Mouse (Mus musculus) midbrain, embryonic 16.5 days (tissue): ENCODE measurements around the gene Kynu. TPM values are rescaled to one million over a fixed set of nuclear protein-coding genes. Genes with fewer than 3 reads are reported as not detected.
A peak's percentile ranks its signal among the peaks of the same experiment; 100 is the strongest.

Experiments used
- ATAC-seq: fragments of 200-750 bp; cut with Nextera tagmentation; 2 replicates; pipeline ENCODE4 v1.8.0; 2017; ENCODE audit warnings: moderate TSS enrichment
- H3K27ac ChIP-seq: fragments of 300-500 bp; sonication (generic); 2 replicates; pipeline ENCODE4 v1.5.1; 2014; ENCODE audit warnings: mild to moderate bottlenecking, low read length, mixed read lengths
- H3K27me3 ChIP-seq: fragments of 300-500 bp; sonication (generic); 2 replicates; pipeline ENCODE4 v1.6.1; 2014; ENCODE audit warnings: low read depth, low read length, mixed read lengths; ENCODE audit not compliant: control insufficient read depth, insufficient read depth
- H3K36me3 ChIP-seq: fragments of 300-500 bp; sonication (generic); 2 replicates; pipeline ENCODE4 v1.6.1; 2014; ENCODE audit warnings: mild to moderate bottlenecking, low read length, moderate library complexity, mixed read lengths; ENCODE audit not compliant: control insufficient read depth, insufficient read depth
- H3K4me1 ChIP-seq: fragments of 300-500 bp; sonication (generic); 2 replicates; pipeline ENCODE4 v1.6.1; 2014; ENCODE audit warnings: mild to moderate bottlenecking, low read length, mixed read lengths; ENCODE audit not compliant: control insufficient read depth, insufficient read depth
- H3K4me2 ChIP-seq: fragments of 300-500 bp; sonication (generic); 2 replicates; pipeline ENCODE4 v1.6.1; 2014; ENCODE audit warnings: mild to moderate bottlenecking, low read length, mixed read lengths
- H3K4me3 ChIP-seq: fragments of 300-500 bp; sonication (generic); 2 replicates; pipeline ENCODE4 v1.5.1; 2014; ENCODE audit warnings: low read depth, mild to moderate bottlenecking, low read length, moderate library complexity, mixed read lengths
- H3K9ac ChIP-seq: fragments of 300-500 bp; sonication (generic); 2 replicates; pipeline ENCODE4 v1.6.1; 2014; ENCODE audit warnings: low read depth, low read length, mixed read lengths
- H3K9me3 ChIP-seq: fragments of 300-500 bp; sonication (generic); replicated peaks from 2 replicates; pipeline ENCODE4 v1.6.1; 2014; ENCODE audit warnings: mild to moderate bottlenecking, low read length, mixed read lengths; ENCODE audit not compliant: control insufficient read depth, poor library complexity, severe bottlenecking
- WGBS: fragments of 180-500 bp; shearing (Covaris S2); extraction: QIAGEN DNeasy Blood & Tissue Kit; methylation state at CpG from one replicate; pipeline ENCODE4 v1.1.7; 2014; 5-methylcytosine and 5-hydroxymethylcytosine counted together
- polyA plus RNA-seq: library from polyadenylated mRNA; unstranded; fragments of >200 nt; fragmentation: Nextera tagmentation; extraction: Ambion mirVana; gene quantifications from 2 replicates; pipeline ENCODE4 v1.2.1, GENCODE M21; 2015

Kynu gene
- polyA plus RNA-seq, 1 experiment from 2014 or later = 0.21 TPM

GRCm38 (mm10) chr2:43690402-43690801 lies 135.3 kb downstream of the Kynu start:
- H3K4me3 ChIP-seq = no peak overlapping the region
- WGBS = 82% methylated on average over 2 of the region's 2 CpGs
- ATAC-seq = no peak
- no peak overlapping the region for H3K27ac ChIP-seq
- no peaks in the 10 kb centered on the region for H3K36me3 ChIP-seq
- no peak overlapping the region for H3K9ac ChIP-seq
- H3K4me1 ChIP-seq = no peaks in the 10 kb centered on the region
- H3K4me2 ChIP-seq = no peak overlapping the region
- H3K9me3 ChIP-seq = no peaks in the 10 kb centered on the region
- H3K27me3 ChIP-seq = no peaks in the 10 kb centered on the region

GRCm38 (mm10) chr2:43691290-43691689 lies 136.2 kb downstream of the Kynu start:
- Histone ChIP-seq H3K4me2 (no peak overlapping the region), H3K36me3 (no peaks in the 10 kb centered on the region), H3K9ac (no peak overlapping the region), H3K4me3 (no peak overlapping the region), H3K9me3 (no peaks in the 10 kb centered on the region), H3K4me1 (no peaks in the 10 kb centered on the region), H3K27ac (no peak overlapping the region), H3K27me3 (no peaks in the 10 kb centered on the region)
- 84% methylated on average over 2 of the region's 2 CpGs for WGBS
- no peak for ATAC-seq

GRCm38 (mm10) chr2:43695635-43696034 lies 140.5 kb downstream of the Kynu start:
- Histone ChIP-seq H3K4me3 (no peak overlapping the region), H3K4me2 (no peak overlapping the region), H3K27ac (no peak overlapping the region), H3K9ac (no peak overlapping the region), H3K9me3 (no peaks in the 10 kb centered on the region), H3K36me3 (no peaks in the 10 kb centered on the region), H3K27me3 (no peaks in the 10 kb centered on the region), H3K4me1 (no peaks in the 10 kb centered on the region)
- 89% methylated on average over 3 of the region's 3 CpGs for WGBS
- ATAC-seq = no peak

GRCm38 (mm10) chr2:43712611-43713138 lies 157.5 kb downstream of the Kynu start:
- no peaks in the 10 kb centered on the region for H3K27me3 ChIP-seq
- H3K27ac ChIP-seq = no peak overlapping the region
- H3K4me1 ChIP-seq = no peaks in the 10 kb centered on the region
- H3K36me3 ChIP-seq = no peaks in the 10 kb centered on the region
- H3K4me2 ChIP-seq = no peak overlapping the region
- no peaks in the 10 kb centered on the region for H3K9me3 ChIP-seq
- H3K4me3 ChIP-seq = no peak overlapping the region
- H3K9ac ChIP-seq = no peak overlapping the region
- WGBS = 96% methylated on average over 2 of the region's 2 CpGs
- ATAC-seq = no peak

- ATAC-seq = peak; percentile 91
- peak overlapping the region; percentile 28 for H3K4me3 ChIP-seq
- H3K4me2 ChIP-seq = peak overlapping the region; percentile 50
- 18% methylated on average over 14 of the region's 14 CpGs for WGBS
- no peak overlapping the region for H3K27ac ChIP-seq
- H3K9me3 ChIP-seq = no peaks in the 10 kb centered on the region
- no peaks in the 10 kb centered on the region for H3K4me1 ChIP-seq
- no peaks in the 10 kb centered on the region for H3K36me3 ChIP-seq
- H3K27me3 ChIP-seq = no peaks in the 10 kb centered on the region
- peak overlapping the region; percentile 49 for H3K9ac ChIP-seq
Observed at GRCm38 (mm10) chr2:43722446-43723103, 167.4 kb downstream of the Kynu start.

- Histone ChIP-seq H3K4me3 (peak overlapping the region; percentile 28), H3K4me1 (no peaks in the 10 kb centered on the region), H3K9me3 (no peaks in the 10 kb centered on the region), H3K36me3 (no peaks in the 10 kb centered on the region), H3K27ac (no peak overlapping the region), H3K4me2 (peak overlapping the region; percentile 50), H3K9ac (peak overlapping the region; percentile 49), H3K27me3 (no peaks in the 10 kb centered on the region)
- WGBS = 54% methylated on average over 7 of the region's 7 CpGs
- ATAC-seq = peak; percentile 86
Observed at GRCm38 (mm10) chr2:43723104-43723541, 168.0 kb downstream of the Kynu start.

GRCm38 (mm10) chr2:43727181-43727580 lies 172.1 kb downstream of the Kynu start:
- H3K27me3 ChIP-seq = no peaks in the 10 kb centered on the region
- ATAC-seq = no peak
- no peaks in the 10 kb centered on the region for H3K9me3 ChIP-seq
- no peak overlapping the region for H3K4me3 ChIP-seq
- H3K36me3 ChIP-seq = no peaks in the 10 kb centered on the region
- no peak overlapping the region for H3K9ac ChIP-seq
- H3K4me2 ChIP-seq = no peak overlapping the region
- no peak overlapping the region for H3K27ac ChIP-seq
- 70% methylated on average over 5 of the region's 5 CpGs for WGBS
- H3K4me1 ChIP-seq = no peaks in the 10 kb centered on the region

- Histone ChIP-seq H3K27me3 (no peaks in the 10 kb centered on the region), H3K4me3 (no peak overlapping the region), H3K9ac (no peak overlapping the region), H3K4me1 (no peaks in the 10 kb centered on the region), H3K9me3 (no peaks in the 10 kb centered on the region), H3K27ac (no peak overlapping the region), H3K4me2 (no peak overlapping the region), H3K36me3 (no peaks in the 10 kb centered on the region)
- ATAC-seq = no peak
- 88% methylated on average over 8 of the region's 8 CpGs for WGBS
Observed at GRCm38 (mm10) chr2:43727693-43728092, 172.6 kb downstream of the Kynu start.

- Histone ChIP-seq H3K4me2 (no peak overlapping the region), H3K36me3 (no peaks in the 10 kb centered on the region), H3K4me1 (no peaks in the 10 kb centered on the region), H3K27ac (no peak overlapping the region), H3K9me3 (no peaks in the 10 kb centered on the region), H3K9ac (no peak overlapping the region), H3K27me3 (no peaks in the 10 kb centered on the region), H3K4me3 (no peak overlapping the region)
- ATAC-seq = no peak
- WGBS = 92% methylated on average over 3 of the region's 3 CpGs
Observed at GRCm38 (mm10) chr2:43728831-43729230, 173.7 kb downstream of the Kynu start.
